Mouse (Mus musculus) testis, adult 2 months (tissue): Measurements from ENCODE around the gene Tspan7.

ENCODE experiments used
- CTCF ChIP-seq: fragments of 200-500 bp; IDR thresholded peaks from 2 replicates; pipeline ENCODE4 v1.5.1; 2012; ENCODE audit warnings: low read depth, mild to moderate bottlenecking, inconsistent platforms, low read length, moderate library complexity; ENCODE audit not compliant: control insufficient read depth, insufficient read depth, insufficient replicate concordance
- POLR2A ChIP-seq: fragments of 200-500 bp; IDR thresholded peaks from 2 replicates; pipeline ENCODE4 v1.6.1; 2012; ENCODE audit warnings: low read depth, mild to moderate bottlenecking, inconsistent platforms, low read length, moderate library complexity; ENCODE audit not compliant: control insufficient read depth

- no peak for TF ChIP-seq POLR2A
- TF ChIP-seq CTCF = no peak
Measured at GRCm38 (mm10) chrX:10565811-10566210, 80.9 kb downstream of the Tspan7 start.
